Mouse (Mus musculus): ENCODE data around the gene Mrps23.

GRCm38 (mm10) chr11:88235221-88236203 is 31.3 kb downstream of the Mrps23 start:
- no peak for TF ChIP-seq CTCF (IDR thresholded peaks at IDR 0.05; ENCODE audit: low read depth, low read length)
- no peak for TF ChIP-seq POLR2A (IDR thresholded peaks at IDR 0.05; ENCODE audit: insufficient read depth, low read length)
- TF ChIP-seq EP300 (IDR thresholded peaks at IDR 0.05; ENCODE audit: insufficient read depth, low read depth, low read length): no peak

Measured in ES-Bruce4 (cell line).